Mouse (Mus musculus): Measurements from ENCODE around the gene Rhox4d. TPM values are rescaled to one million over a fixed set of nuclear protein-coding genes. Genes with fewer than 3 reads are reported as not detected.
"Not testable (repeated sequence)": the region's sequence is repeated elsewhere in the genome, so short reads cannot be mapped to it uniquely, and the experiment has no call there.

The Rhox4d gene
- polyA plus RNA-seq (2017; shearing (Covaris generic)) = under 1 TPM in 1 of 2 experiments, not detected in 1; 0.46 TPM

GRCm38 (mm10) chrX:37514059-37514458 is at the start of gene Rhox4d:
TSS of gene Rhox4d (plus strand) at chrX:37514359.
- not testable (repeated sequence) for ATAC-seq

GRCm38 (mm10) chrX:37480037-37480436 is 34.1 kb upstream of the Rhox4d start, which contains the start of gene Rhox4c:
TSS of gene Rhox4c (plus strand) at chrX:37480337.
- not testable (repeated sequence) for ATAC-seq

- not testable (repeated sequence) for ATAC-seq
These were observed 16.0 kb downstream of the Rhox4d start, which contains the start of gene Rhox2e for GRCm38 (mm10) chrX:37530152-37530551. TSS of gene Rhox2e (plus strand) at chrX:37530452.

GRCm38 (mm10) chrX:37541719-37542118 is 27.6 kb downstream of the Rhox4d start, which contains the start of gene Rhox3e:
TSS of gene Rhox3e (plus strand) at chrX:37542019.
- ATAC-seq = not testable (repeated sequence)

GRCm38 (mm10) chrX:37557112-37557511 is 43.0 kb downstream of the Rhox4d start, which contains the start of gene Rhox4e:
TSS of gene Rhox4e (plus strand) at chrX:37557412.
- not testable (repeated sequence) for ATAC-seq

Other genes with a start within 250 kb of the Rhox4d start
- under 1 TPM in 1 of 2 experiments, not detected in 1; 0.33 TPM for gene Rhox4a, start 249.0 kb upstream of the Rhox4d start, polyA plus RNA-seq (2017; shearing (Covaris generic))
- gene Rhox3a2, start 134.3 kb upstream of the Rhox4d start, polyA plus RNA-seq (2017; shearing (Covaris generic)) = not detected
- under 1 TPM in 1 of 2 experiments, not detected in 1; 0.77 TPM for gene Rhox4a2, start 123.5 kb upstream of the Rhox4d start, polyA plus RNA-seq (2017; shearing (Covaris generic))
- gene Rhox2b, start 102.3 kb upstream of the Rhox4d start, polyA plus RNA-seq (2017; shearing (Covaris generic)) = not detected
- not detected for gene Rhox4b, start 81.9 kb upstream of the Rhox4d start, polyA plus RNA-seq (2017; shearing (Covaris generic))
- not detected for gene Rhox2c, start 60.7 kb upstream of the Rhox4d start, polyA plus RNA-seq (2017; shearing (Covaris generic))
- gene Rhox3c, start 55.8 kb upstream of the Rhox4d start, polyA plus RNA-seq (2017; shearing (Covaris generic)) = not detected
- gene Rhox4c, start 34.0 kb upstream of the Rhox4d start, polyA plus RNA-seq (2017; shearing (Covaris generic)) = not detected
- not detected for gene Rhox2d, start 20.9 kb upstream of the Rhox4d start, polyA plus RNA-seq (2017; shearing (Covaris generic))
- not detected for gene Rhox2e, start 16.1 kb downstream of the Rhox4d start, polyA plus RNA-seq (2017; shearing (Covaris generic))
- gene Rhox3e, start 27.7 kb downstream of the Rhox4d start, polyA plus RNA-seq (2017; shearing (Covaris generic)) = not detected
- not detected for gene Rhox4e, start 43.1 kb downstream of the Rhox4d start, polyA plus RNA-seq (2017; shearing (Covaris generic))
- not detected for gene Rhox2f, start 57.0 kb downstream of the Rhox4d start, polyA plus RNA-seq (2017; shearing (Covaris generic))
- not detected for gene Rhox3f, start 66.6 kb downstream of the Rhox4d start, polyA plus RNA-seq (2017; shearing (Covaris generic))
- not detected for gene Rhox4f, start 93.3 kb downstream of the Rhox4d start, polyA plus RNA-seq (2017; shearing (Covaris generic))
- gene Rhox3g, start 114.3 kb downstream of the Rhox4d start, polyA plus RNA-seq (2017; shearing (Covaris generic)) = not detected
- not detected for gene Rhox2g, start 129.1 kb downstream of the Rhox4d start, polyA plus RNA-seq (2017; shearing (Covaris generic))
- not detected for gene Rhox4g, start 137.0 kb downstream of the Rhox4d start, polyA plus RNA-seq (2017; shearing (Covaris generic))
- gene Rhox3h, start 154.4 kb downstream of the Rhox4d start, polyA plus RNA-seq (2017; shearing (Covaris generic)) = not detected
- gene Rhox2h, start 158.9 kb downstream of the Rhox4d start, polyA plus RNA-seq (2017; shearing (Covaris generic)) = not detected

Measured in CD4-positive, CD25-positive, alpha-beta regulatory T cell, adult 4 months (primary cell).